Comparison of ENCODE assay signal across 16 mouse cellular contexts in the genomic region with DNA sequence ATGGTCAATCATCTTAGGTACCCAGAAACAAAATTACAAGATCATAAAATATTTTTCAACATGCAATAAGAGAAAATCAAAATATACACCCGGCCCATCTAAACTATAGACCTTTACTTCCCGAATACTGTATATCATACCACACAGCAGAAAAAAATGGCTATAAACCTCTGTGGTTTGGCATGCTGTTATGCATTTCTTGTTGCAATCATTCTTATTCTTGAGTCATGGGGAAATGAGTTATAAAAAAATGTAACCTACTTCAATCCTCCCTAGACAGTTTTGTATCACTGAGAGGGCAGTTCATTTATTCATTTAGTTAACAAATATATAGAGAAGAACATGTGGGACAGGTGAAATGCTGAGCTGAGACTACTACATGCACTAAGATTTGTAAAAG.
"Had no signal": no experiment of that assay in that cellular context is flagged by ENCODE, and none has a peak within 500 bp of the region (broad histone marks: within the 10 kb centered on the region; RNA-seq: fewer than 3 reads in every experiment).

No protein-coding gene starts in this region.

- H3K4me2 ChIP-seq: lung, embryonic 15.5 days; midbrain, embryonic 12.5 days; neural tube, embryonic 12.5 days; stomach, embryonic 15.5 days had no signal

- ATAC-seq: liver, postnatal 0 days; lung, postnatal 0 days; midbrain, embryonic 16.5 days had no signal

- H3K9ac ChIP-seq: liver, postnatal 0 days; lung, embryonic 15.5 days; midbrain, embryonic 12.5 days; neural tube, embryonic 12.5 days; stomach, embryonic 15.5 days had no signal

- H3K4me3 ChIP-seq: lung, embryonic 15.5 days; midbrain, embryonic 10.5 days; midbrain, embryonic 12.5 days; neural tube, embryonic 12.5 days; stomach, embryonic 15.5 days had no signal

- DNase-seq: liver, postnatal 0 days; lung, adult 2 months; lung, postnatal 4 days; midbrain, embryonic 14.5 days; right cerebral cortex, postnatal 14 days; thymus, adult 2 months; thymus, postnatal 25 days; thymus, postnatal 4 days had no signal

- H3K4me1 ChIP-seq: lung, embryonic 15.5 days; midbrain, embryonic 12.5 days; stomach, embryonic 15.5 days had no signal

- H3K27me3 ChIP-seq: lung, embryonic 15.5 days; midbrain, embryonic 12.5 days; neural tube, embryonic 12.5 days; stomach, embryonic 15.5 days had no signal

- H3K27ac ChIP-seq: lung, embryonic 15.5 days; midbrain, embryonic 10.5 days; midbrain, embryonic 12.5 days; neural tube, embryonic 12.5 days; stomach, embryonic 15.5 days; stomach, postnatal 0 days had no signal

- H3K9me3 ChIP-seq: lung, embryonic 15.5 days; midbrain, embryonic 10.5 days; midbrain, embryonic 12.5 days; neural tube, embryonic 12.5 days; stomach, embryonic 15.5 days had no signal

- H3K36me3 ChIP-seq: lung, embryonic 15.5 days; midbrain, embryonic 10.5 days; midbrain, embryonic 12.5 days; neural tube, embryonic 12.5 days; stomach, embryonic 15.5 days had no signal
